Mouse (Mus musculus) thymus, postnatal 4 days (tissue): ENCODE measurements around the gene Sorcs2.
A peak's percentile ranks its signal among the peaks of the same experiment; 100 is the strongest.

Experiments used
- DNase-seq: peaks from one replicate; pipeline ENCODE4 v3.0.0; 2021

Gene Sorcs2

DNA sequence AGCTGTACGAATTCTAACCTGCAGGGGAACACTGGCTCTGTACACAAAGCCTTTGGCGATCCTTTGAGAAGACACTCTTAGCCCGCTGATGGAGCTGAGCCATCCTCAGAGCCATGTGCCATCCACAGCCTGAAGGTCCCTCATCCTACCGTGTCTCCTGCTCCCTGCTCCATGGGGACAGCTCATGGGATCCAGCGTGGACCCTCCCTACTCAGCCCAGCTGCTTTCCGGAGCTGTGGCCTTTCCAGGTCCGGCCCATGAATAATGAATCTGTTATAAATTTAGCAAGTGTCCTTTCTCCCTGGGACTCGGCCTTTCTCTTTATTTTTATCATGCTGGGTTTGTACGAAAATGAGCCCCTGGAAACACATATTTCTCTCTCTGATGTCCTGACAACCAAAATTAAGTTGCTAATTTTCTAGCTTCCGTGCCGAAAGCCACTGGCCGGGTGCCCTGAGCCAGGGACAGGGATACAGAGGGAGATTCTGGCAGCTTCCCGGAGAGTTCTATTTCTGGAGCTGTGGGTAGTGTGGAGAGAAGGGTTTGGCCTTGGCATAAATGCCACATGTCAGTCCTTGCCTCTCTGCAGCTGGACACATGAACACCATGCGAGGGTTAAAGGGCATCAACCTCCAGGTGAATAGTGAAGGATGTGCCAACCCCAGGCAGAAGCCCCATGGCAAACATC, 228.8 kb downstream of the Sorcs2 start:
- DNase-seq, result no peak

DNA sequence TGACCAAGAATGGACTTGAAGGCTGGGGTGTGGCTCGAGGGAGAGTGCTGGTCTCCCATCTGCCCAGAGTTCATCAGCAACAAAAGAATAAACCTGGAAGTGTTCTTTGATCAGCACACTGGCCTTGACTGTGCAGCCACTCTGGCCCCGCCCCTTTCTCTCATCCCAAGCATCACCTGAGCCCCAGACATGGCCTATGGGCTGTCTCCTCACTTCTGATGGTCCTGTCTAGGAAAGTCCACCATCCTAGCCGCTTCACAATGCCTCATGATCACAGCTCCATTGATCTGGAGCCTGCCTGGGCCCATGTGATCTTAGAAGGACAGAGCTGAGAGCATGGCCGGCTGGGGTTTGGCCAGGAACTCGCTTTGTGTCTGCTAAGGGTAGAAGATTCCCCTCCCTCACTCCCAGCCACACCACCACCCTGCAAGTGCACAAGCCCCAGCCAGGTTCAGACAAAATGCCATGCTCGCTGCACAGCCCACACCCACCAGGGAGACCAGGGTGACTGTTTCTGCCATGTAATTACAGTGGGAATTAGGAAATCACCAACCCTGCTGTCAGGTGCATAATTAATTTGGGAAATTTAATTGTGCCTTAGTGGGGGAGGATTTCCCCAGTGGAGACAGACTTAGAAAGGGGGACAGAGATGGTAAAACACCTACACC, 231.5 kb downstream of the Sorcs2 start:
- no peak for DNase-seq

DNA sequence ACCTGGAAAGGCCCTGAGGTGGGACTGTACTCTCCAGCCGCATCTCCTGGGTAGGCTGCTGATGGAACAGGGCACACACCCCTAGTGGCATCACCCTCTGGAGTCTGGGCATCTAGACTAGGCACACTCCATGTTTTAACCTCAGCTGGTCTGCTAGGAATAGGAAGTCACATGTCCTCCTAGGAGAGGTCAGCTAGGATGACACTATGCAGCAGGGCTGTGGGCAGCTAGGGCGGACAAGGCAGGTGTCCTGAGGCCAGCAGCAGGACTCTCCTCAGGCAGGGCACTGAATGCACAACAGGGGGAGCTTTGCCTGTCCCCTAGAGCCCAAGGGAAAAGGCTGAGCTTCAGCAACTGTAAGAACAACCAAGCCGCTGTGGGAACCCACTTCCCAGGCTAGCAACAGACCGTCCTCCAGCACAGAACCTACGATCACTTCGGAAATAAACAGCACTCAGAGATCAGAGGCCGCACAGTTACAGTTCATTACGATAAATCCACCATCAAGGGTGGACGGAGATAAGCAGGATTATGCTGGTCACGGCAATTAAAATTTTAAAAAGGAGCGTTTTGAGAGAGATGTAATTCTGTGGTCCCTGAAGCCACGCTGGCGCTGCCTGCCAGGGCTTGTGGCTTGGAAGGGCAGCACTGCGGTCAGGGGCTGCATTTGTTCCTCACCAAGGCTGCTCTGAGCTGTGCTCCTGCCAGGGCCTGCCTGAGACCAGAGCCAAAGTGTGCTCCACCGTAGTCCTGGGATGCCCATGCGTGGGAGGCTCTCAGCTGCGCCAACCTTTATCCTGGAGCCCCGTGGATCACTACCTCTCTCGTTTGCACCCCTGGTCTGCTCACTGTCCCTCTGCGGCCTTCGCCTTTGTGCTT, 232.3 kb downstream of the Sorcs2 start:
- no peak for DNase-seq

DNA sequence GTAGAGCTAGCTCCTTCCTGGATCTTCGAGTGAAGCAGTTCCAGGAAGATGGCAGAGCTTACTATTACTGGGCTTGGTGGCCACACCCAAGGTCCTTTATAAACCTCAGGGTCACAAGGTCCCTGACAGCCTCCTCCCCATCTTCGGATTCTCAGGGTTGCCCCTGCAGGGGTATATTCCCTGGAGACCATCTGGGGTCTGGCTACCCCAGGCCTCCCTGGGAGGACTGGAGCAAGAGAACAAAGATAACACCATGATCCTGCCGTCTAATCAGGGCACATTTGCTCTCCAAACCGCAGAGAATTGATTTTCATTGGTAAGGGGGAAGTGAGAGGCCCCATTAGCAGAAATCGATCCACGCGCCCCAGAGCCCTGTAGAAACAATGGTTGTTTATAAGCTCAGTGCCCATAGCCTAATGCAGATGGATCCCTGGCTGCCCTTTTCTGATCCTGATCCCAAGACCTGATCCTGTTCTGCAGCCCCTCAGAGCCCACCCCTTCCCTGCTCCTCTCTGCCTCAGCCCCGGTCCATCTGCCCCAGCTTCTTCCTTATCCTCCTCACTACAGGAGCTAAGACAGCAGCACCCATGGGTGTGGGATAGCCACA, 243.0 kb downstream of the Sorcs2 start:
- no peak for DNase-seq

DNA sequence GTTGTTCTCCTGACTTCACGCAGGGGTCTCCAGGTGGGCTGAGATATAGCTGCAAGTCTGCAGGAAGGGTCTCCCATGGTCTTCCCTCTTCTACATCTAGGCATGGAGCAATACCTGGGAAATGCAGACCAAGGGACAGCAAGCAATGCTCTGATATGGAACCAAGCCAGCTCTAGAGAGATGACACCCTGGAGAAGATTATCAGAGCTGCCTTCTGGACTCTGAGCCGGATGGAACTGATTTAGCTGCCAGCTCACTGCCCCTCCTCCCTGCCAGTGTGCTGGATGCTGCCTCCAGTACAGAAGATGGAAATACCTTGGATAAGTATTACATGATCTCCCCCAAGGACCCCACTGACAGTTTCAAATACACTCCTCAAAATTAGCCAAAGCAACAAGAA, 244.7 kb downstream of the Sorcs2 start:
- no peak for DNase-seq

DNA sequence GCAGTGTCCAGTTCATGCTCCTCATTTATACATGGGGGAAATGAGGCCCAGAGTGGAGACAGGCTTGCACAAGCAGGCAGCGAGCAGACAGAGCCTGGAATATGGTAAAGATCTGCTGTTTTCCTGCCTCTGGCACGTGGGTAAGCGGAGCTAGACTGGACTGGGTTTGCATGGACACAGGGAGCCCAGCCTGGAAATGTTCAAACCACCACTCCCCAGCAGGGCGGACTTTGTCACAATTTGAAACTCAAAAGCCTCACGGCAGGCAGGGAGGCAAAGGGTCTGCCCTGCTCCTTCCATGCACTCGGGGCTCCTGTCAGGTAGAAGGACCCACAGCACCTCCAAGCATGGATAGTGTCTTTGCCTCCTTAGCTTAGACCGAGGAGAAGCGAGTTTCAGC, 246.9 kb downstream of the Sorcs2 start:
- DNase-seq, result no peak

DNA sequence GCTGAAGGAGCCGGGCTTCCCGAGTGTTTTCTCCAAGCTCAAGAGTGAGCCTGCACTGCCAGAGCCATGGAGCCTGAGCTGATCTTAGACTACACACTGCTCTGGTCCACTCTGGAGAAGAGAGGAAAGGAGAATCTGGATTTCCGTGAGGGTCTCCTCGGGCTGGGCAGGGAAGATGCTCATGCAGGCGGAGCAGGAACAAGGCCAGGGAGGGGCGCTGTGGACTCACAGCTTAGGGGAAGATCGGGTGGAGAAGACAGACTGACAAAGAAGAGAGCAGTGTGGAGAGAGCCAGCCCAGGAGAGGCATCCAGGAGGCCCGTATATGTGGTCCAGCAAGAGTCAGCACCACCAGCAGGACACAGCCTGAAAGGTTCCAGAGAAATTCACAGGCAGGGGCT, 248.8 kb downstream of the Sorcs2 start:
- DNase-seq, result peak; percentile 25

DNA sequence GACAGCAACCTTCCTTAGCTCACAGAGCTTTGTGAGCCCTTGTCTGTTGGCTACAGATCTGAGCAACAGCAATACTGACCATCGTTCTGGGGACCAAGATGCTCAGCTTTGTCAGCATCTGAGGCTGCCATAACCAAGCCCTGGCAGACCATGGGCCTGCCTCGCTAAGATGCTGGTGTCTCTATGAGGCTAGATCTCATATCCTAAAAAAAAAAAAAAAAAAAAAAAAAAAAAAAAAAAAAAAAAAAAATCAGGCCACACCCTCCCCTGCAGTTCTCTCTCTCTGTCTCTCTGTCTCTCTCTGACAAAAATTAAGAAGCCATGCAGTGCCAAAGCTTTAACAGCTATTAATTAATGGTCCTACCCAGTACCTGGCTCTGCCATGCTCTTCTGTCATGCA, 251.3 kb downstream of the Sorcs2 start:
- no peak for DNase-seq

DNA sequence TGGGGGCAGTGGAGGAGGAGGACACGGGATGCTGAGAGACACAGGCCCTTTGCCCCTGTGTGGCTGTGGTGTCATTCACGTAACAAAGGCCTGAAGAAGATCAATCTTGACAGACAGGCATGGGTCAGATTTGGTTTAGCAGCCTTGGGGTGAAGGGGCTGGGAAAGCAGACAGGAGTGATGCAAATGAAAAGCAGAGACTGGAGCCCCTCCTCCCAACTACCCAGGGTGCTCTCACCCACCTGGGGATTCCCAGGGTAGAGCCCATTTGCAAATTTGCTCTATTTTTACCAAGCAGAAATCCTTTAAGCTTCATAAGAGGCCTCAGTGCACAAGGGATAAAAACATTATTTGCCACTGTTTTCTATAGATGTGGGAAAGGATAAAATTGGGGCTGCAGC, 253.4 kb downstream of the Sorcs2 start:
- no peak for DNase-seq

DNA sequence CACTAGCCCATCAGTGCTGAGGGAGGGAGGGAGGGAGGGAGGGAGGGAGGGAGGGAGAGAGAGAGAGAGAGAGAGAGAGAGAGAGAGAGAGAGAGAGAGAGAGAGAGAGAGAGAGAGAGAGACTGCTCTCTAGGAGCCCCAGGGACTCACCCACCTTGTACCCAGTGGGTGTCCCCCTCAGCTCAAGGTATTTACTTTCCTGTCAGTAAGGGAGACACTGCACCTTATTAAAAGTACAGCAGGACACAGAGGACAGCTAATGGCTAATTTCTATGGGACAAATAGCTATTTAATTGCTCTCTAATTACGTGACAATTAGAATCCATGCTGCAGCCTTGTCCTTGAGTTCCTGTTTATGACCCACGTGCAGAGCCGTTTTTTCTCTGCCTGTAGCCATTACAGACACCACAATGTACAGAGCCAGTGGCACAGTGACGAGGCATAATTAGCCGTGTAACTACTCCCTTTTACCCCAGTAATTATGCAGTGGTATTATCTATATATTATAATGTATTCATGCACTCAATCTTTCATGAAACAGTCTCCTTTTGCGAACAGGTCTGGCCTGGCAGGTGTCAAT, 256.2 kb downstream of the Sorcs2 start:
- no peak for DNase-seq

DNA sequence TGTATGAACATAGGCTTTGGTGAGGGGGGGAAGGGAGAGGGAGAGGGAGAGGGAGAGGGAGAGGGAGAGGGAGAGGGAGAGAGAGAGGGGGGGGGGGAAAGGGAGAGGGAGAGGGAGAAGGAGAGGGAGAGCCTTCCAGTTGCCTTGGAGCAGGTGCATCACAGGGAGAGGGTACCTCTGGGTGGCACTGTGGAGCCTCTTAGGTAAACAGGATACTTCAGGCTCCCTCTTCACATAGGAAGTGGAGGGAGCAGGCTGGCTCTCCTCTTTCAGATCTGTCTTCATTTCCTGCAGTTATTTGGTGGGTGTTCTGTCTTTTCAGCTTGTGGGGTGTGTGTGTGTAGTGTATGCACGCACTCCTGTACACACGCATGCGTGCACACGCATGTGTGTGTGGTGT, 256.8 kb downstream of the Sorcs2 start:
- DNase-seq, result peak; percentile 80

DNA sequence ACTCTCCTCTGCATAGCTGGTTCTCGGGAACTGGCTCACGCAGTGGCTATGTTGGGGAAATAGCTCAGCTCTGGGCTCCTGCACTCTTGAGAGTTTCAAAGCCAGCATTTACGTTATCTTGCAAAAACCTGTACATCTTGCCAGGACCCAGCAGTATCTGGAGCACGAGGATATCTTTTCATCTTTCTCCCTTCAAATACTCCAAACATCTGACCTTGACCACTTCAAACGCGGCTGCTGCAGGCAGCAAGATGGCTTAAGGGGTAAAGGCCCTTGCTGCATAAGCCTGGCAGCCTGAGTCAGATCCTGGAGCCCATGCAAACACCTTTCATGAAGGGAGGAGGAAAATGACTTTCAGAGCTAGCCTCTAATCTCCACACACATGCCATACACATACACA, 258.2 kb downstream of the Sorcs2 start:
- no peak for DNase-seq

DNA sequence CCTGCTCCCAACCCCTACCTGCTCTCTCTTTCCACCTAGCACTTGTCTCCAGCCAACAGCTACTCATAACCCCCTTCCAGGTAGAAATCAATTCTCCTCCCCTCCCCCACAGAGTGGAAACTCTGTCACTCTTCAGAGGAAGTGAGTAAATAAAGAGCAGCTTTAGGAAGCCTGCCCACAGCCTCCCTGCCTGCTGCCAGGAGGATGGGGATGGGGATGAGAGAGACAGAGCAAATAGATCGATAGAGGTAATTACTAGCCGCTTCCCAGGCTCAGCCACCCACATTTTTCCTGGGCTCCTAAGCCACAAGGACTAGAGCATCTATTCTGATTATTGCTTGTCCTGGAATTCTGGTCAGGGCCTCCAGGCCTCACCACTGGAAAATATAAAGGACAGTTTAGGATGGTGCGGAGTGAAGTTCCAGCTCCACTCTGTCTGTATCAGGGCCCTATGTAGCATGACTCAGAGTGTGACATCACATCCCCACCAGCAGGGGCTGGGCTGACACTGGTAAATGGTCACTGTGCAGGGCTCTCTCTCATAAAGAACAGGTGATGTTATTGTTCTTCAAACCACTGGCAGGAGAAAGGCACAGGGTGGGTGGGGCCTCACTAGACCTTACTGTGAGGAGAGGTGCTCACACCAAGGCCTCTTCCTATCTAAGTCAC, 261.9 kb downstream of the Sorcs2 start:
- peak; percentile 28 for DNase-seq

DNA sequence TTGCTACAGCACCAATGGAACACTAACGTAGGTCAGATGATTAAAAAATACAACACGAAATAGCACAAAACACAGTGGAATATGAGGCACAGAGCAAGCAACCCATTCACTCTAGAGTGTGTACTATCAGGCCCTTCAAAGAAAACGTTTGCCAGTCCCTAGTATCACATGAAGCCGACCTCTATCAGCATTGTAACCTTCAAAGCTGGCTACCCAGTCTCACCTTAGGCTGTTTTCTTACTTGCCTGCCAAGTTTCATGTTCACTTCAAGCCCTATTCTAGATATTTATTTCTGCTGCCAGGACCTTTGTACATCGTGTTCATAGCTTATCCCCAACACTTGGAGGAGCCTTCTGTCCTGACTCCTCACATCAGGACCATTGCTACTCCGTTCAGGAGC, 263.6 kb downstream of the Sorcs2 start:
- no peak for DNase-seq

DNA sequence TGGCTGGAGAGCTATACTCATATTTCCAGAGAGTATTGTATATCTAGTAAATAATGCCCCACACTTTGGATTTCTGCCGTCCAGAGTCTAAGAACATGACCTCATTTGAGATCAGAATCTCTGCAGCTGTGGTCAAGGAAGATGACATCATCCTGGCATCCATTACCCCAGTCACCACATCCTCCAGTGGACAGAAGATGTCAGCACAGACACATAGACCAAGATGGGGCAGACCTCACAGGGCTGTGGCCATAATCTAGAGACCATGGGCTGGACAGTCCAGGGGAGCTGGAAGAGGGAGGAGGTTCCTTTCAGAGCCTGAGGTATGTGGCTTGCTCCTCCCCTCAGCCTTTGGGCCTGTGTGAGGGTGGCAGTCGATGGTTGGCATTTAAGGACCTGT, 264.0 kb downstream of the Sorcs2 start:
- no peak for DNase-seq

DNA sequence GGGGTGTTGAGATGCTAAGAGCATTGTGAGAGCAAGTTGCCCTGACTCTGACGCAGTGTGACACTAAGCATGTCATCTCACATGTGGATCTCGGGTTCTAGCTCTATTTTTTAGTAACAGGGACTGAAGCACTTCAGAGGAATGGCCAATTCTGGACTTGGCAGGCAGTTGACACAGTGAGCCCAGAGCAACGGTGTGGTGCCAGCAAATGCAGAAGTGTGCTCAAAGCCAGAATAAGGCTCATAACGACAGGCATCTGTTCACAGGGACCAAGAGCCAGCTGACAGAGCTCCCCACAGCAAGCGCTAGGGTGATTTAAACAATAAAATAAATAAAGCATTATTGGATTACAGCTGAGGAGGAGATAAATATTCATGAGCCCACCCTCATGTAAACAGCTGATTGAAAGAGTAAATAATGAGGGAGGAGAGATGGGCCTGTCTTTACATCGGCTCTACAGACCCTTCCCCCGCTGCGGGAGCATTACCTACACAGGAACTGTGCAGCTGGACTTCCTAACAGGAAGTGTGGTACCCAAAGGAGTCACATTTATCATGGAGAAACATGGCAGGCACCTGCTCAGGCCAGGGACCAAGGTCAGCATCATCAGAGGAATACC, 267.4 kb downstream of the Sorcs2 start:
- no peak for DNase-seq

DNA sequence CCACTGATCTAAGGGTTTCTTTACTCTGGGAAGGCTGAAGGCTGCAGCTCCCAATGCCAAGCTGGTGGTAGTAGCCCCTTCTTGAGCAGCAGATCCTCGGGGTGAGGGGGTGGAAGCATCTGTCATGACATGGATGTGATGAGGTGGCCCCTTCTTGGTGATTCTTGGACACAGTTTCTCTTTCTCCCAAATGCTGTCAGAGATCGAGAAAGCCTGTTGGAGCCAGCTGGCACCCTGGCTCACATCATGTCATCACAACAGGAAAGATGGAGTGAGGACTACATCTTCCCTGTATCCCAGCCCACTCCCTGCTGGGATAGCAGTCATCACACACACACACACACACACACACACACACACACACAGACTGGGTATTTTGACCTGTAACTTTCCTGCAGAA, 268.3 kb downstream of the Sorcs2 start:
- DNase-seq, result no peak

DNA sequence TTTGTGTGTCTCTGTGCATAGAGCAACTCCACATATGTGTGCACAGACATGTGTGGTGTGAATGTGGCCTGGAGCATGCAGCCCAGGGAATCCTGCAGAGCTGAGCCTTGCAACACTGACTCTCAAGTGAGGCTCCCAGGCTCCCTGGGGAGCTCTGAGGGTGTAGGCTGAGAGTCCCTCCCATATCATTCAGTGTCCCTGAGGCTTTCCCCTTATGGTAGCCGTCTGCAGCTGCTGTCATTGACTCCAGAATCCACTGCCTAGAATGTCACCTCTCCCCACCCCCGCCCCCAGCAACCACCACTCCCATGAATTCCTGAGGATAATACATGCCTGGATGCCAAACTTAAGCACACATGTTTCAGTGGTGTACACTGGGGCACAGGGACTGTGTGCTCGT, 269.4 kb downstream of the Sorcs2 start:
- DNase-seq, result no peak

DNA sequence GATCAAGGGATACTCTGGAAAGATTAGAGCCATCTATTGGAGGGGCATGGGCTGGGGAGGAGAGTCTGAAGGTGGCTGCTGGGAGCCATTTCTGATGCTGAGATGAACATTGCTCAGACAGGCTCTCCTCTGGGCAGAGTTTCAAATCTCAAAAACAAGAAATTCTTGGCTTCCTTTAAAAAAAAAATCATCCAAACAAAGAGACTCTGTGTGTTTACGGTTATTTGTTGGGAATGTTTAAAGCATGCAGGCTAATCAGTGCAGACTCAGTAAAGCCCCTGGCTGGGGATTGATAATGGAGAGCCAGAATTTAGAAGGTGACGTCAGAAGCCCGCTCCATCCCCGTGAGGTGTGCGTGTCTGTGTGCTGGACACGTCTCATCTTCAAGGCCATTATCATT, 272.9 kb downstream of the Sorcs2 start:
- DNase-seq, result no peak

DNA sequence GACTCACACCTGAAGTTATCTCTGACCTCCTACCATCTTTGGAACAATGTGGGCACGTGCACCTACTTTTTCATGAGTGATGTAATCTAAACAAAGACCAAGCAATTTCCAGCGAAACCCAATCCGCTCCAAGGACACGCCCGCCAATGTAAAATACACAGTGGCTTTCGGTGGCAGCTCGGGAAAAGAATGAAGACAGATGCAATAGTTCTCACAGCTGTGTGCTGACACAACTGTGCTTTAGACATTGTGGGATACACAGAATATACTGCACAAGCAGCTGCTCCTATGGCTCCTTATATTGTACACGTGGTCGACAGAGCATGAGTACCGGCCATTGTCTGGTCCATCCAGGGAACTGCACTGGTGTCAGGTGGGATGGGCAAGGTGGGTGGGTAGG, 275.0 kb downstream of the Sorcs2 start:
- DNase-seq, result no peak

DNA sequence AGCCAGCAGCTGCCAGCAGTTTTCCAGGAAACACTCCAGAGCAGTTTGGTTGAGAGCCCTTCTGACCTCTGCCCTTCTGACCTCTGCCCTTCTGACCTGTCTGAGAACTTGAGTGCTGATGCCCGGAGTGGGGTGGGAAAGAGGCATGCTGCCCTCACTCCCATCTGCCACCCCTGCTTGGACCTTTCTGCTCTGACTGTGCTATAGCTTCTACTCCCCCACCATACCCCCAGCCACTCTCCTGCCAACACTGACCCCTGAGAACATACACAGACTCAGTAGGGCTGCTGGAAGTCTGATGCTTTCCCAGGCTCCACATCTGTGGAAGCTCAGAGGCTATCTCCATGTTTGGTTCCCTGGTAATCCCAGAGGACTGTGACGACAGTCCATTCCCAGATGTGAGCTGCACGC, 277.0 kb downstream of the Sorcs2 start:
- no peak for DNase-seq

DNA sequence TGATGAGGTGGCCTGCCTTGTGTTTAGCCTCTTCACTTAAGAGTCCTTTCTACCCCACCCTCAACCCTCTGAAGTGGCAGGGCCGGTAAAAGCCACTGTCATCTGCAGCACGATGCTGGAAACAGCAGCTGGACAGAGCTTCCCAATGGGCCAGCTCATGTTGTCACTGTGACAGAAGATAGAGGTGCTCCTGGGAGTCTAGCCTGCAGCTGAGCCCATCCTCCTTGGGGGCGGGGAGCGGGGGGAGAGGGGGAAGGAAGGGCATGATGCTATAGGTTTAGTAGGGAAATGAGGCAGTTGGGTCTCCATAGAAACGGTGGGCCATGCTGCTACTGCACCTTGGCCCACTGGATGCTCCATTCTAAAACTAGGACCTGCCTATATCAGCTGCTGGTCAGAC, 279.9 kb downstream of the Sorcs2 start:
- no peak for DNase-seq
